Mouse (Mus musculus) neural tube, embryonic 13.5 days (tissue): ENCODE measurements around the gene Osbpl5. TPM values are rescaled to one million over a fixed set of nuclear protein-coding genes. Genes with fewer than 3 reads are reported as not detected.
"Not testable (repeated sequence)": the region's sequence is repeated elsewhere in the genome, so short reads cannot be mapped to it uniquely, and the experiment has no call there.

Experiments used
- ATAC-seq: fragments of 200-750 bp; cut with Nextera tagmentation; 2 replicates; pipeline ENCODE4 v1.8.0; 2017; ENCODE audit warnings: low read depth, mild to moderate bottlenecking, moderate TSS enrichment, moderate library complexity
- H3K27ac ChIP-seq: fragments of 300-500 bp; sonication (generic); replicated peaks from 2 replicates; pipeline ENCODE4 v1.5.1; 2015; ENCODE audit warnings: moderate library complexity, mild to moderate bottlenecking, inconsistent platforms
- H3K27me3 ChIP-seq: fragments of 300-500 bp; sonication (generic); 2 replicates; pipeline ENCODE4 v1.6.1; 2015; ENCODE audit warnings: mild to moderate bottlenecking, inconsistent platforms
- H3K36me3 ChIP-seq: fragments of 300-500 bp; sonication (generic); 2 replicates; pipeline ENCODE4 v1.6.1; 2015; ENCODE audit warnings: mild to moderate bottlenecking, inconsistent platforms
- H3K4me1 ChIP-seq: fragments of 300-500 bp; sonication (generic); replicated peaks from 2 replicates; pipeline ENCODE4 v1.6.1; 2015; ENCODE audit warnings: inconsistent platforms
- H3K4me2 ChIP-seq: fragments of 300-500 bp; sonication (generic); 2 replicates; pipeline ENCODE4 v1.6.1; 2015; ENCODE audit warnings: inconsistent platforms, mild to moderate bottlenecking, moderate library complexity
- H3K4me3 ChIP-seq: fragments of 300-500 bp; sonication (generic); 2 replicates; pipeline ENCODE4 v1.5.1; 2015; ENCODE audit warnings: mild to moderate bottlenecking, inconsistent platforms
- H3K9ac ChIP-seq: fragments of 300-500 bp; sonication (generic); 2 replicates; pipeline ENCODE4 v1.6.1; 2015; ENCODE audit warnings: moderate library complexity, mild to moderate bottlenecking, inconsistent platforms
- H3K9me3 ChIP-seq: fragments of 300-500 bp; sonication (generic); 2 replicates; pipeline ENCODE4 v1.6.1; 2016; ENCODE audit warnings: inconsistent platforms
- WGBS: fragments of 180-500 bp; shearing (Covaris S2); methylation state at CpG from one replicate; pipeline ENCODE4 v1.1.7; 2015; 5-methylcytosine and 5-hydroxymethylcytosine counted together
- microRNA-seq: library from miRNA; unstranded; fragments of <30 nt; microRNA quantifications from one replicate; pipeline ENCODE4, GENCODE M21; 2016
- polyA plus RNA-seq: library from polyadenylated mRNA; unstranded; fragments of >200 nt; fragmentation: Nextera tagmentation; extraction: Ambion mirVana; gene quantifications from 2 replicates; pipeline ENCODE4 v1.2.1, GENCODE M21; 2015

Osbpl5 gene
- polyA plus RNA-seq, 1 experiment from 2014 or later: 27.8 TPM

- ATAC-seq: no peak
- Histone ChIP-seq H3K9me3 (no peaks in the 10 kb centered on the region), H3K27me3 (no peaks in the 10 kb centered on the region), H3K36me3 (no peaks in the 10 kb centered on the region), H3K4me2 (no peak overlapping the region), H3K4me1 (no peaks in the 10 kb centered on the region), H3K4me3 (no peak overlapping the region), H3K9ac (no peak overlapping the region), H3K27ac (no peak overlapping the region)
These were observed 96.0 kb downstream of the Osbpl5 start for GRCm38 (mm10) chr7:143660797-143661196.

GRCm38 (mm10) chr7:143649769-143650346 is 106.9 kb downstream of the Osbpl5 start:
- not testable (repeated sequence) for H3K9ac ChIP-seq, H3K27ac ChIP-seq, H3K36me3 ChIP-seq, H3K4me1 ChIP-seq, H3K9me3 ChIP-seq, H3K27me3 ChIP-seq
- H3K4me2 ChIP-seq: peak overlapping the region; percentile 86
- ATAC-seq: 0 out of 2 replicates have a peak, but pooled peaks have one; percentile 27
- 57% methylated on average over 10 of the region's 10 CpGs for WGBS
- H3K4me3 ChIP-seq: peak overlapping the region; percentile 74

GRCm38 (mm10) chr7:143649034-143649768 is 107.6 kb downstream of the Osbpl5 start, which contains the start of gene Tnfrsf22:
TSS of gene Tnfrsf22 (minus strand) at chr7:143649661.
- 3% methylated on average over 39 of the region's 39 CpGs for WGBS
- Histone ChIP-seq H3K27ac (no peak within 1 kb of the TSS), H3K9me3 (peaks cover 8% of the 10 kb centered on the region; the same call in 1 of the 2 replicates), H3K9ac (peak within 1 kb of the TSS; percentile 81), H3K4me3 (peak within 1 kb of the TSS; percentile 74), H3K4me2 (peak within 1 kb of the TSS; percentile 86), H3K36me3 (no peaks in the 10 kb centered on the region), H3K27me3 (no peaks in the 10 kb centered on the region), H3K4me1 (peaks cover 3% of the 10 kb centered on the region; the same call in 1 of the 2 replicates)
- ATAC-seq: peak; percentile 100

- H3K36me3 ChIP-seq, ATAC-seq, H3K27ac ChIP-seq, H3K4me2 ChIP-seq, H3K4me1 ChIP-seq, H3K4me3 ChIP-seq, H3K27me3 ChIP-seq, H3K9me3 ChIP-seq, H3K9ac ChIP-seq: not testable (repeated sequence)
- 99% methylated on average over 2 of the region's 2 CpGs for WGBS
These were observed 112.8 kb downstream of the Osbpl5 start for GRCm38 (mm10) chr7:143643949-143644348.

Small RNA genes within 50 kb of the gene (microRNA-seq; reads per million reads assigned to microRNA genes)
- gene Gm22064: not detected

Other genes starting within 250 kb of the Osbpl5 start
- gene Nap1l4, start 207.9 kb downstream of the Osbpl5 start, polyA plus RNA-seq: 310 and 312 TPM in 2 replicates
- 57.8 and 61.5 TPM in 2 replicates for gene Cars, start 156.9 kb downstream of the Osbpl5 start, polyA plus RNA-seq
- 0.10 and 0.28 TPM in 2 replicates for gene Tnfrsf26, start 128.3 kb downstream of the Osbpl5 start, polyA plus RNA-seq
- 3.2 and 4.2 TPM in 2 replicates for gene Tnfrsf22, start 107.3 kb downstream of the Osbpl5 start, polyA plus RNA-seq
- gene Tnfrsf23, start 71.1 kb downstream of the Osbpl5 start, polyA plus RNA-seq: 0.43 and 0.96 TPM in 2 replicates
- not detected in 2 replicates for gene Mrgprg, start 10.0 kb upstream of the Osbpl5 start, polyA plus RNA-seq
- gene Mrgpre, start 27.5 kb upstream of the Osbpl5 start, polyA plus RNA-seq: 4.6 and 5.1 TPM in 2 replicates
- gene Nadsyn1, start 65.9 kb upstream of the Osbpl5 start, polyA plus RNA-seq: 5.4 and 8.5 TPM in 2 replicates
- 48.7 and 52.5 TPM in 2 replicates for gene Dhcr7, start 66.2 kb upstream of the Osbpl5 start, polyA plus RNA-seq
- gene Gm498, start 109.9 kb upstream of the Osbpl5 start, polyA plus RNA-seq: not detected in 2 replicates
- gene Shank2, start 244.9 kb upstream of the Osbpl5 start, polyA plus RNA-seq: 6.4 and 6.7 TPM in 2 replicates